Mouse (Mus musculus) testis, adult 2 months (tissue): ENCODE results near the gene Slc6a20b.

ENCODE experiments used
- CTCF ChIP-seq: fragments of 200-500 bp; IDR thresholded peaks from 2 replicates; pipeline ENCODE4 v1.5.1; 2012; ENCODE audit warnings: low read depth, mild to moderate bottlenecking, inconsistent platforms, low read length, moderate library complexity; ENCODE audit not compliant: control insufficient read depth, insufficient read depth, insufficient replicate concordance
- POLR2A ChIP-seq: fragments of 200-500 bp; IDR thresholded peaks from 2 replicates; pipeline ENCODE4 v1.6.1; 2012; ENCODE audit warnings: low read depth, mild to moderate bottlenecking, inconsistent platforms, low read length, moderate library complexity; ENCODE audit not compliant: control insufficient read depth

DNA sequence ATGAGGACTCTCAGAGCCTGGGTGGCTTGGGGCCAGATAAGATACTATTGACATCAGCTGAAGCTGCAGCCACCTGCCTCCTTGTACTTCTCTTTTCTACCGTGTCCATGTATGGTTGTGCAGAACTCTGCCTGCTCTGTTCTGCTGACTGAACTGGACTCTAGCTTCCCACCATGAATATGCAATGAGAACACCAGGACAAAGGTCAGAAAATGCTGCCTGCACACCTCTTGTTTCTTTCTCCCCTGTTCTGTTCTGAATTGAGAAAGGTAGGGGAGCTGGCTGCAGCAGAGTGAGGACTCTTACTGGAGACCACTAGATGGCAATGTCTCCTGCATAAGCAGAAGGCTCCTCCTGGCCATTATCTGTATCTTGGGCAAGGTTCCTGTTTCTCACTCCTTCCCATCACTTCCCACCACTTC lies 6.3 kb upstream of the Slc6a20b start:
- TF ChIP-seq CTCF (no peak), POLR2A (no peak)
